Comparison of ENCODE assay signal across 19 mouse cellular contexts in the genomic region with DNA sequence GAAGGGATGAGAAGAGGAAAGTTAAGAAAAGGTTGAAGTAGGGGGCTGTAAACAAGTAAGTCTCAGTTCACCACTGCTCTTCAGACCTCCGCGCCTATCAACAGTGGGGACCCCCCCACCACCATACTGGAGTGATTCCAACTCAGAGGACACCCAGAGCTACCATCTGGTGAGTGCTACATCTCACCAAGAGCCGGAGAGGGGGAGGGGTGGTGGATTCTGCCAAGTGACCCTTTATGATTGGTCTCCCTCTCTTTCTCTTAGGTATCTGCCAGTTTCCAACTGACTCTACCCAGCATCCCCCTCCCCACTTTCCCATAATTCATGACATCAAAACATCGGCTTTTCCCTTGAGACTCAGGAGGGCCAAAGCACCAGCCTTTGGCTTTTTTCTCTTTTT. TPM values are rescaled to one million over a fixed set of nuclear protein-coding genes. Genes with fewer than 3 reads are reported as not detected.
"Had no signal": no experiment of that assay in that cellular context is flagged by ENCODE, and none has a peak within 500 bp of the region (broad histone marks: within the 10 kb centered on the region; RNA-seq: fewer than 3 reads in every experiment).

No protein-coding gene starts in this region.

- H3K9ac ChIP-seq: limb, embryonic 15.5 days; liver, embryonic 12.5 days; lung, embryonic 14.5 days; midbrain, embryonic 15.5 days; neural tube, embryonic 13.5 days had no signal

- ATAC-seq: liver, embryonic 12.5 days; midbrain, embryonic 15.5 days had no signal

- DNase-seq: kidney, postnatal 14 days; lung, embryonic 14.5 days; lung, postnatal 10 days; lung, postnatal 4 days; retina, postnatal 1 day; right cerebral cortex, postnatal 4 days; spleen, adult 18-20 months; thymus, adult 18-20 months; thymus, postnatal 14 days had no signal

- H3K36me3 ChIP-seq: midbrain, embryonic 15.5 days; neural tube, embryonic 13.5 days had no signal

- H3K9me3 ChIP-seq: limb, embryonic 15.5 days; liver, embryonic 12.5 days; midbrain, embryonic 10.5 days; midbrain, embryonic 15.5 days; neural tube, embryonic 13.5 days had no signal

- H3K4me3 ChIP-seq: limb, embryonic 15.5 days; liver, embryonic 12.5 days; midbrain, embryonic 10.5 days; midbrain, embryonic 15.5 days; neural tube, embryonic 13.5 days had no signal

- H3K27ac ChIP-seq: limb, embryonic 15.5 days; liver, embryonic 12.5 days; midbrain, embryonic 15.5 days; neural tube, embryonic 13.5 days had no signal

- H3K4me2 ChIP-seq: limb, embryonic 15.5 days; liver, embryonic 12.5 days; lung, embryonic 14.5 days; midbrain, embryonic 15.5 days; neural tube, embryonic 13.5 days had no signal

RNA-seq across cellular contexts. Expression of gene Ybx2, which starts 5.4 kb away (rescaled TPM):
- total RNA-seq: megakaryocyte, adult 5-6 weeks had no signal

RNA-seq across cellular contexts. Expression of gene Cldn7, which starts 23.6 kb away (rescaled TPM):
- total RNA-seq: layer of hippocampus, adult 8-10 months; layer of hippocampus, postnatal 14 days; left cerebral cortex, adult 18-20 months; left cerebral cortex, postnatal 14 days; megakaryocyte, adult 5-6 weeks had no signal
